Mouse (Mus musculus) midbrain, postnatal 0 days (tissue): ENCODE results near the gene Gtf3c5. TPM values are rescaled to one million over a fixed set of nuclear protein-coding genes. Genes with fewer than 3 reads are reported as not detected.

Experiments
- ATAC-seq: fragments of 200-750 bp; cut with Nextera tagmentation; 2 replicates; pipeline ENCODE4 v1.8.0; 2017; ENCODE audit warnings: moderate number of reproducible peaks, mild to moderate bottlenecking, moderate TSS enrichment, moderate library complexity; ENCODE audit not compliant: low FRiP score
- DNase-seq: peaks from one replicate; pipeline ENCODE4 v3.0.0-alpha.2; 2015; ENCODE audit warnings: low spot score
- H3K27ac ChIP-seq: fragments of 300-500 bp; sonication (generic); 2 replicates; pipeline ENCODE4 v1.5.1; 2014; ENCODE audit warnings: low read depth, mild to moderate bottlenecking, low read length, mixed read lengths
- H3K27me3 ChIP-seq: fragments of 300-500 bp; sonication (generic); 2 replicates; pipeline ENCODE4 v1.6.1; 2014; ENCODE audit warnings: low read length, control low read depth, mixed read lengths; ENCODE audit not compliant: insufficient read depth
- H3K36me3 ChIP-seq: fragments of 300-500 bp; sonication (generic); 2 replicates; pipeline ENCODE4 v1.6.1; 2014; ENCODE audit warnings: low read length, control low read depth, mixed read lengths; ENCODE audit not compliant: insufficient read depth
- H3K4me1 ChIP-seq: fragments of 300-500 bp; sonication (generic); 2 replicates; pipeline ENCODE4 v1.6.1; 2014; ENCODE audit warnings: mild to moderate bottlenecking, control low read depth, antibody characterized with exemption, low read length, mixed read lengths; ENCODE audit not compliant: insufficient read depth
- H3K4me2 ChIP-seq: fragments of 300-500 bp; sonication (generic); 2 replicates; pipeline ENCODE4 v1.6.1; 2014; ENCODE audit warnings: low read depth, mild to moderate bottlenecking, low read length, mixed read lengths; ENCODE audit not compliant: poor library complexity, severe bottlenecking
- H3K4me3 ChIP-seq: fragments of 300-500 bp; sonication (generic); 2 replicates; pipeline ENCODE4 v1.5.1; 2014; ENCODE audit warnings: low read depth, mild to moderate bottlenecking, low read length, moderate library complexity
- H3K9ac ChIP-seq: fragments of 300-500 bp; sonication (generic); replicated peaks from 2 replicates; pipeline ENCODE4 v1.6.1; 2014; ENCODE audit warnings: mild to moderate bottlenecking, low read length, moderate library complexity, mixed read lengths; ENCODE audit not compliant: poor library complexity, severe bottlenecking
- H3K9me3 ChIP-seq: fragments of 300-500 bp; sonication (generic); 2 replicates; pipeline ENCODE4 v1.6.1; 2016; ENCODE audit warnings: low read length, control low read depth
- CTCF ChIP-seq: IDR thresholded peaks from 2 replicates; pipeline ENCODE4 v1.5.1; 2016; ENCODE audit warnings: antibody characterized with exemption, mild to moderate bottlenecking
- WGBS: fragments of 180-500 bp; shearing (Covaris S2); extraction: QIAGEN DNeasy Blood & Tissue Kit; methylation state at CpG from one replicate; pipeline ENCODE4 v1.1.7; 2014; 5-methylcytosine and 5-hydroxymethylcytosine counted together
- polyA plus RNA-seq: library from polyadenylated mRNA; unstranded; fragments of >200 nt; fragmentation: Nextera tagmentation; extraction: Ambion mirVana; gene quantifications from 2 replicates; pipeline ENCODE4 v1.2.1, GENCODE M21; 2015
- total RNA-seq: library from RNA; depleted of rRNA; stranded (reverse); fragments of >200 nt; gene quantifications from 2 replicates; pipeline ENCODE4 v1.2.3, GENCODE M21; 2014

Gtf3c5 gene
- total and polyA plus RNA-seq, 2 experiments from 2014 or later = 23.3 to 33.5 TPM

DNA sequence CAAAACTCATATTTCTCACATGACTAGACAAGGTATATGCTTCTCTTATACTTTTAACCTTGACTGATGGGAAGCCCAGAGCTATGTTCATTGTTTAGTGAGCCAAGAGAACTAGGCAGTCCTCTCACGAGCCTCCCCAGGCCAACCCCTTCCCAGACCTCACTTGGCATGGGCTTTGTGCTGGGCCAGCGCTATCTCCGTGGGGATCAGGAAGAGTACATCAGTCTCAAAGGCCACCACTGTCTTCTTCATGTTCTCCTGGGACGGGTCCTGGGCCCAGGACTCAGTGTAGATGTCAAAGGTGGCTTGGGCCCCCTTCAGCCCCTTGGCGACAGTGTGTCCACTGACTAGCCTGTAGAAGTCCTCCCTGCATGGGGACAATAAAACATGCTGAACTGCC lies 26.1 kb downstream of the Gtf3c5 start:
- H3K4me3 ChIP-seq = no peak overlapping the region
- no peaks in the 10 kb centered on the region for H3K4me1 ChIP-seq
- H3K4me2 ChIP-seq = no peak overlapping the region
- H3K27ac ChIP-seq = no peak overlapping the region
- no peak for ATAC-seq
- 82% methylated on average over 5 of the region's 5 CpGs for WGBS
- no peak for DNase-seq
- peaks cover 17% of the 10 kb centered on the region for H3K36me3 ChIP-seq
- TF ChIP-seq CTCF = no peak
- no peak overlapping the region for H3K9ac ChIP-seq
- no peaks in the 10 kb centered on the region for H3K27me3 ChIP-seq
- no peaks in the 10 kb centered on the region for H3K9me3 ChIP-seq

DNA sequence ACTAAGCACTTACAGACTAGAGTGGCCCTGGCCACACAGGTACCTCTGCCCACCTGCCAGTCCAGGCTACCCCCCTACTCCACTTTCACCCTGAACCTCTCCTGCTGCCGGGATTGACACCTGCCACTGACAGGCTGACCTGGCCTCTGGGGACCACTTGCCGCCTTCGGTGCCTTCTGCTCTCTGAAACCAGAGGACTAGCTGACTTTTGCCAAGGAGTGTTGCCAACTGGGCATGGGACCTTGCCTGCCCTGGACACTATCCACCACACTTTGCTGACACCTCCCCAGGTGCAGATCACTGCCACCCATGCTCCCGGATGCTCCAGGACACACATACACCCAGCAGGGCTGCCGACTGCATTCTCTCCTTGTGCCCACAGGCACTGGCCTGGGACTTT lies 31.2 kb downstream of the Gtf3c5 start:
- H3K4me2 ChIP-seq = no peak overlapping the region
- no peak overlapping the region for H3K9ac ChIP-seq
- WGBS = 97% methylated on average over 5 of the region's 5 CpGs
- no peak overlapping the region for H3K4me3 ChIP-seq
- no peaks in the 10 kb centered on the region for H3K27me3 ChIP-seq
- TF ChIP-seq CTCF = no peak
- H3K36me3 ChIP-seq = peaks cover 62% of the 10 kb centered on the region
- H3K9me3 ChIP-seq = no peaks in the 10 kb centered on the region
- DNase-seq = no peak
- H3K4me1 ChIP-seq = no peaks in the 10 kb centered on the region
- no peak overlapping the region for H3K27ac ChIP-seq
- ATAC-seq = no peak

DNA sequence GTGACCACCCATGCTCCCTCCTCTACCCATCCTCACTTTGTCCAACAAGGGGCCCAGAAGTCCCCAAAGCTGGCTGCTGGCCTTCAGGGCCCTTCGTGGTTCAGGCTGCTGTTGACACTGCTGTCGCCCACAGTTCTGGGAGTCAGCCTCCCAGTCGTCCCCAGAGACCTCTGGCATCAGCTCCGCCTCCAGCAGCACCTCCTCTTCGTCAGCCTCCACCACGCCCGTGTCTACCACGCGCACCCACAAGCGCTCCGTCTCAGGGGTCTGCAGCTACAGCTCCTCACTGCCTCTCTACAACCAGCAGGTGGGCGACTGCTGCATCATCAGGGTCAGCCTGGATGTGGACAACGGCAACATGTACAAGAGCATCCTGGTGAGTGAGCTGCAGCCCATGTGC lies 34.4 kb downstream of the Gtf3c5 start:
- 92% methylated on average over 13 of the region's 13 CpGs for WGBS
- no peaks in the 10 kb centered on the region for H3K4me1 ChIP-seq
- no peak overlapping the region for H3K9ac ChIP-seq
- H3K27ac ChIP-seq = no peak overlapping the region
- DNase-seq = no peak
- peaks cover 87% of the 10 kb centered on the region for H3K36me3 ChIP-seq
- no peaks in the 10 kb centered on the region for H3K9me3 ChIP-seq
- no peak for TF ChIP-seq CTCF
- H3K27me3 ChIP-seq = no peaks in the 10 kb centered on the region
- no peak overlapping the region for H3K4me2 ChIP-seq
- no peak overlapping the region for H3K4me3 ChIP-seq
- ATAC-seq = no peak

DNA sequence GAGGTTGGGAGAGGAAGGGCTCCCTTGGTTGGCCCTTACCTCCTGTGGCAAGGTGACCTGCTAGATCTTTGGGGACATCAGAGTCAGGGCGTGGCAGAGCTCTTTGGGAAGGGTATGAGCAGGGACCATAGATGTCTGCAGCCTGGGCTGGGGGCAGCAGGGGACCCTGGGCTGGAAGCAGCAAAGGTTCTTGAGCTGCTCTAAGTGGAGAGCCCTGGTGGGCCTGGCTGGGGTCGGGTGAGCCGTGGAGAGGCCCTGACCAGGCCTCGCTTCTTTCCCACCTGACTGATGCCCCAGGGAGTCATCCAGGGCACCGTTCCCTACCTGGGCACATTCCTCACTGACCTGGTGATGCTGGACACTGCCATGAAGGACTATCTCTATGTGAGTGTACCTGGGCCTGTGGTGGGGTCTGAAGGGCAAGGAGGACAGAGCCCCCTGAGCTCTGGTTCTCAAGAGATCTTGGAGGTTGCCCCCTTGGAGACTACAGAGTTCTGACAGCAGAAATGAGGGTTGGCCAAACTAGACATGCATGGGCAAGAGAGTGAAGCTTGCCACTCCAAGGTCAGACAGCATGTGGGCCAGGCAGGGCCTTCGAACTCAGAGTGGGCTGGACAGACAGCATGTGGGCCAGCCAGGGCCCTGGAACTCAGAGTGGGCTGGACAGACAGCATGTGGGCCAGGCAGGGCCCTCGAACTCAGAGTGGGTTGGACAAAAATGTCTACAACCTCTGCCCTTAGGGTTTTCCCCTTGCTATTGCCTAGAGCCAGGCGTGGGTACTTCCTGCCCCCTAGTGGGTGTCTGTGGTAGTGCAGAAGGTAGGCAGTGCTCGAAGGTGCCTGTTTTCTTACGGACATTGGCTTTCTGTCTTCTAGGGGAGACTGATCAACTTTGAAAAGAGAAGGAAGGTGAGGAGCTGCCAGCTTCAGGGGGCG lies 36.0 kb downstream of the Gtf3c5 start:
- WGBS = 59% methylated on average over 11 of the region's 11 CpGs
- H3K4me1 ChIP-seq = no peaks in the 10 kb centered on the region
- H3K4me2 ChIP-seq = no peak overlapping the region
- H3K36me3 ChIP-seq = peaks cover 91% of the 10 kb centered on the region
- DNase-seq = peak; percentile 78
- ATAC-seq = no peak
- H3K27me3 ChIP-seq = no peaks in the 10 kb centered on the region
- no peaks in the 10 kb centered on the region for H3K9me3 ChIP-seq
- H3K4me3 ChIP-seq = no peak overlapping the region
- no peak overlapping the region for H3K9ac ChIP-seq
- no peak overlapping the region for H3K27ac ChIP-seq
- peak; percentile 98 for TF ChIP-seq CTCF

DNA sequence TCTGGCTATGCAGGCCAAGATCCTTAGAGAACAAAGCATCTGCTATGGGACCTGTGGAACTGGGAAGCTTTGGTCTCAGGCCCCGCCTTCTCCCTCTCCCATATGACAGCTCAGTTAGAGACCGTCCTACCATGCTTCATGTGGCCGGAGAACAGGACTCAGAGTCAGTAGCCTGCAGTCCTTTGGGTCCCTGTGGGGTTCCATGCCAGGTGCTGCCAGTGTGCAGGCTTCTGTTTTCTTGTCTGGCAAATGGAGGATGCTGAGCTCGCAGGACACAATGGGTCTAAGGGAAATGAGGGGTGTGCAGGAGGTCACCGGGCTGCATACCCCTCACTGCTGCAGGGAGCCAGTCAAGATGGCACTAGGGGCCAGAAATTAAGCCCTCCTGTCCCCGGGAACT lies 37.0 kb downstream of the Gtf3c5 start:
- Histone ChIP-seq H3K27me3 (no peaks in the 10 kb centered on the region), H3K27ac (no peak overlapping the region), H3K4me2 (no peak overlapping the region), H3K36me3 (peaks cover 88% of the 10 kb centered on the region), H3K9me3 (no peaks in the 10 kb centered on the region), H3K4me3 (no peak overlapping the region), H3K9ac (no peak overlapping the region), H3K4me1 (no peaks in the 10 kb centered on the region)
- DNase-seq (no peak), ATAC-seq (no peak)
- 74% methylated on average over 6 of the region's 6 CpGs for WGBS
- no peak for TF ChIP-seq CTCF

DNA sequence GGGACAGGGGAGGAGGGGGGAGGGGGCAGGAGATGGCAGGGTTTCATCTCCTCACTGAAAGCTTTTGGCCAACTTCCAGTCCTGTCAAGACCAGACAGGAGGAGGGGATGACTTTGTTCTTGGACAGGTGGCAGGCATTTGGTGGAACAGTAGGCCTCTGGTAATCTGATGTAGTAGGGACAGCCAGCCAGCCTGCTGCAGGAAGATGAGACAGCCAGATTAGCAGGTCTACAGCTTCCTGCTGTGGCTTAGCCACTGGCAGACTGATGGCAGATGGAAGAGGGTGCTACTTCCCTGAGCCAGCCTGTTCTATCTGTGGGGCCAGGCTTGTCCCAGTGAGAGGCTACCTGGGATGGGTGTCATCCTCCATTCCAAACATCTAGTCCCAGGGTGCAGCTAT lies 37.6 kb downstream of the Gtf3c5 start:
- Histone ChIP-seq H3K9me3 (no peaks in the 10 kb centered on the region), H3K9ac (no peak overlapping the region), H3K4me2 (no peak overlapping the region), H3K36me3 (peaks cover 82% of the 10 kb centered on the region), H3K27ac (no peak overlapping the region), H3K4me1 (no peaks in the 10 kb centered on the region), H3K27me3 (no peaks in the 10 kb centered on the region), H3K4me3 (no peak overlapping the region)
- DNase-seq (peak; percentile 88), ATAC-seq (no peak)
- no peak for TF ChIP-seq CTCF
